Mouse (Mus musculus): ENCODE data around the gene Serbp1.
"Not testable (repeated sequence)": the region's sequence is repeated elsewhere in the genome, so short reads cannot be mapped to it uniquely, and the experiment has no call there.

The Serbp1 gene

GRCm38 (mm10) chr6:67237977-67238376, at the start of gene Serbp1:
Serbp1 (plus strand) TSS chr6:67238176.
- DNase-seq (ENCODE audit: low spot score): no peak

GRCm38 (mm10) chr6:67193591-67193990, 44.4 kb upstream of the Serbp1 start:
- no peak for DNase-seq (ENCODE audit: low spot score)

- no peak for DNase-seq (ENCODE audit: low spot score)
Measured at GRCm38 (mm10) chr6:67194606-67195005, 43.4 kb upstream of the Serbp1 start.

- DNase-seq (ENCODE audit: low spot score): no peak
Measured at GRCm38 (mm10) chr6:67195148-67195611, 42.8 kb upstream of the Serbp1 start.

GRCm38 (mm10) chr6:67196821-67197220, 41.2 kb upstream of the Serbp1 start:
- DNase-seq (ENCODE audit: low spot score): no peak

- DNase-seq (ENCODE audit: low spot score): no peak
Measured at GRCm38 (mm10) chr6:67198085-67198484, 39.9 kb upstream of the Serbp1 start.

GRCm38 (mm10) chr6:67200715-67201322, 37.2 kb upstream of the Serbp1 start:
- no peak for DNase-seq (ENCODE audit: low spot score)

- DNase-seq (ENCODE audit: low spot score): no peak
Measured at GRCm38 (mm10) chr6:67205081-67206037, 32.6 kb upstream of the Serbp1 start.

- no peak for DNase-seq (ENCODE audit: low spot score)
Measured at GRCm38 (mm10) chr6:67212362-67212761, 25.6 kb upstream of the Serbp1 start.

- DNase-seq (ENCODE audit: low spot score): no peak
Measured at GRCm38 (mm10) chr6:67213429-67214098, 24.4 kb upstream of the Serbp1 start.

GRCm38 (mm10) chr6:67217402-67217801, 20.6 kb upstream of the Serbp1 start:
- no peak for DNase-seq (ENCODE audit: low spot score)

- DNase-seq (ENCODE audit: low spot score): no peak
Measured at GRCm38 (mm10) chr6:67217846-67218245, 20.1 kb upstream of the Serbp1 start.

- no peak for DNase-seq (ENCODE audit: low spot score)
Measured at GRCm38 (mm10) chr6:67218566-67218965, 19.4 kb upstream of the Serbp1 start.

GRCm38 (mm10) chr6:67219931-67220330, 18.0 kb upstream of the Serbp1 start:
- DNase-seq (ENCODE audit: low spot score): not testable (repeated sequence)

- no peak for DNase-seq (ENCODE audit: low spot score)
Measured at GRCm38 (mm10) chr6:67220731-67221130, 17.2 kb upstream of the Serbp1 start.

GRCm38 (mm10) chr6:67223082-67223481, 14.9 kb upstream of the Serbp1 start:
- DNase-seq (ENCODE audit: low spot score): no peak

GRCm38 (mm10) chr6:67223499-67223898, 14.5 kb upstream of the Serbp1 start:
- no peak for DNase-seq (ENCODE audit: low spot score)

GRCm38 (mm10) chr6:67226286-67226685, 11.7 kb upstream of the Serbp1 start:
- DNase-seq (ENCODE audit: low spot score): no peak

GRCm38 (mm10) chr6:67228459-67229107, 9.4 kb upstream of the Serbp1 start:
- no peak for DNase-seq (ENCODE audit: low spot score)

GRCm38 (mm10) chr6:67229521-67229920, 8.5 kb upstream of the Serbp1 start:
- DNase-seq (ENCODE audit: low spot score): no peak

GRCm38 (mm10) chr6:67229922-67230518, 8.0 kb upstream of the Serbp1 start:
- DNase-seq (ENCODE audit: low spot score): no peak

GRCm38 (mm10) chr6:67230950-67231349, 7.0 kb upstream of the Serbp1 start:
- DNase-seq (ENCODE audit: low spot score): no peak
